Comparison of ENCODE assay signal across 8 mouse cellular contexts in genomic region chr8:124230496-124231175, GRCm38 (mm10). TPM values are rescaled to one million over a fixed set of nuclear protein-coding genes. Genes with fewer than 3 reads are reported as not detected.
DNase-seq lines count a peak whose midpoint lies in the region; ATAC-seq and TF ChIP-seq lines count a peak whose summit lies in the region.

No protein-coding gene starts in this region.

- H3K4me2 ChIP-seq in heart, embryonic 13.5 days: peak overlapping the region; percentile 98
- peak overlapping the region; percentile 97 for H3K4me2 ChIP-seq in forebrain, embryonic 15.5 days (replicated peaks)

- WGBS in heart, embryonic 13.5 days: 28% methylated on average over 8 of the region's 8 CpGs
- 57% methylated on average over 8 of the region's 8 CpGs for WGBS in forebrain, embryonic 15.5 days
- 50% methylated on average over 8 of the region's 8 CpGs for WGBS in macrophage (ENCODE audit: missing documents)

- in situ Hi-C loops in ES-E14 (cut with MboI; ENCODE audit: low sequenced_read_pairs in 2 of 2, unreplicated experiment in 2 of 2): no loop called here

- ATAC-seq in heart, embryonic 13.5 days (ENCODE audit: extremely low read depth, insufficient number of reproducible peaks, low FRiP score, low TSS enrichment): no peak
- ATAC-seq in forebrain, embryonic 15.5 days (replicated peaks): peak; percentile 39

- H3K27ac ChIP-seq in heart, embryonic 13.5 days (replicated peaks): peak overlapping the region; percentile 87
- H3K27ac ChIP-seq in ES-E14 (ENCODE audit: insufficient read depth, low read depth, low read length, poor library complexity, severe bottlenecking): no peak overlapping the region
- H3K27ac ChIP-seq in forebrain, embryonic 15.5 days (replicated peaks): peak overlapping the region; percentile 46; the same call in 1 of the 2 replicates
- peak overlapping the region; percentile 75 for H3K27ac ChIP-seq in macrophage

- peak overlapping the region; percentile 92 for H3K4me3 ChIP-seq in heart, embryonic 13.5 days
- H3K4me3 ChIP-seq in ES-E14 (ENCODE audit: insufficient read depth in 1 of 2, low read depth in 1 of 2, low read length in 2 of 2, poor library complexity in 1 of 2, severe bottlenecking in 1 of 2): peak overlapping the region; percentile 51 to 88; a peak in 2 of 4 replicates
- H3K4me3 ChIP-seq in forebrain, embryonic 15.5 days: peak overlapping the region; percentile 97
- peak overlapping the region; percentile 10; the same call in 1 of the 2 replicates for H3K4me3 ChIP-seq in macrophage (ENCODE audit: inconsistent target)

- peak overlapping the region; percentile 71 for H3K9ac ChIP-seq in heart, embryonic 13.5 days
- H3K9ac ChIP-seq in ES-E14 (ENCODE audit: insufficient read depth, low read depth, low read length, poor library complexity, severe bottlenecking): no peak overlapping the region
- H3K9ac ChIP-seq in forebrain, embryonic 15.5 days (replicated peaks): peak overlapping the region; percentile 32; the same call in 1 of the 2 replicates

- H3K4me1 ChIP-seq in heart, embryonic 13.5 days: peaks cover 50% of the 10 kb centered on the region
- peaks cover 7 to 15% of the 10 kb centered on the region in 2 experiments; a peak in 3 of 4 replicates for H3K4me1 ChIP-seq in ES-E14 (ENCODE audit: control insufficient read depth in 2 of 2, insufficient read depth in 2 of 2, low read length in 2 of 2, poor library complexity in 1 of 2)
- H3K4me1 ChIP-seq in forebrain, embryonic 15.5 days: peaks cover 39% of the 10 kb centered on the region

- no peak for DNase-seq in heart, adult 18-20 months
- no peak for DNase-seq in ES-E14 (ENCODE audit: low read depth, low spot score)
- DNase-seq in retina, embryonic 14.5 days (ENCODE audit: low spot score): no peak
- no peak for DNase-seq in urinary bladder, postnatal 25 days (ENCODE audit: low spot score)
- no peak for DNase-seq in urinary bladder, adult 2 months (ENCODE audit: low spot score)

- no peaks in the 10 kb centered on the region for H3K36me3 ChIP-seq in heart, embryonic 13.5 days
- H3K36me3 ChIP-seq in ES-E14 (ENCODE audit: control insufficient read depth, insufficient read depth, low read length, poor library complexity, severe bottlenecking) (no peaks in the 10 kb centered on the region), macrophage (ENCODE audit: inconsistent target) (no peaks in the 10 kb centered on the region)
- H3K36me3 ChIP-seq in forebrain, embryonic 15.5 days: no peaks in the 10 kb centered on the region

- peaks cover 39% of the 10 kb centered on the region for H3K79me2 ChIP-seq in macrophage (ENCODE audit: inconsistent target)

- no peaks in the 10 kb centered on the region for H3K27me3 ChIP-seq in heart, embryonic 13.5 days (replicated peaks)
- no peaks in the 10 kb centered on the region for H3K27me3 ChIP-seq in forebrain, embryonic 15.5 days

- no peaks in the 10 kb centered on the region for H3K9me3 ChIP-seq in heart, embryonic 13.5 days
- no peaks in the 10 kb centered on the region for H3K9me3 ChIP-seq in ES-E14 (ENCODE audit: control insufficient read depth, insufficient read depth, low read depth, low read length)
- H3K9me3 ChIP-seq in forebrain, embryonic 15.5 days: no peaks in the 10 kb centered on the region

TF ChIP-seq in ES-E14, 5 proteins besides CTCF, POLR2A, EP300 and RAD21:
- TF ChIP-seq CHD2 (IDR thresholded peaks at IDR 0.05; ENCODE audit: low read depth, low read length): no peak
- no peak for TF ChIP-seq MAFK (IDR thresholded peaks at IDR 0.05; ENCODE audit: insufficient read depth, low read depth, low read length)
- no peak for TF ChIP-seq HCFC1 (IDR thresholded peaks at IDR 0.05; ENCODE audit: borderline replicate concordance, insufficient read depth, low read length)
- no peak for TF ChIP-seq ZNF384 (IDR thresholded peaks at IDR 0.05; ENCODE audit: low read depth, low read length)
- TF ChIP-seq ZC3H11A (IDR thresholded peaks at IDR 0.05; ENCODE audit: borderline replicate concordance, low read depth, low read length): no peak

RNA-seq across cellular contexts. Expression of gene Galnt2, which starts 0.6 kb away (rescaled TPM):
- polyA plus RNA-seq in heart, embryonic 13.5 days (2015; fragmentation: Nextera tagmentation; extraction: Ambion mirVana): 42.8 and 47.2 TPM in 2 replicates
- 10 to 100 TPM; 38.2 to 38.7 TPM for total RNA-seq in heart, adult 18-20 months (2021)
- 41.0 and 45.6 TPM in 2 replicates for total RNA-seq in ES-E14 (2012; rRNA removed)
- polyA plus RNA-seq in forebrain, embryonic 15.5 days (2015; fragmentation: Nextera tagmentation; extraction: Ambion mirVana): 54.2 and 56.3 TPM in 2 replicates
- 10 to 100 TPM in 24 of 26 experiments, 1 to 10 TPM in 2; 4.9 to 60.2 (median 43.4) TPM for total RNA-seq in macrophage (2018; cell fraction: chromatin; rRNA removed)
- total RNA-seq in macrophage (2018; cell fraction: cytosol; rRNA removed): 10 to 100 TPM; 21.6 to 67.0 (median 54.9) TPM
- 100 to 1,000 TPM in 1 of 26 experiments, 10 to 100 TPM in 25; 18.9 to 105 (median 49.4) TPM for total RNA-seq in macrophage (2018; cell fraction: nucleus; rRNA removed)
- 17.5 to 77.0 TPM (median 62.9 TPM) in 3 replicates for polyA plus RNA-seq in macrophage (2018)
- polyA plus RNA-seq in urinary bladder, adult 2 months (2012; rRNA removed): 57.3 and 74.4 TPM in 2 replicates

Comparison
In these comparisons a context has a peak if more than half of its experiments do, and no peak if none do; other contexts are left out.
1. H3K4me3 ChIP-seq: peak in every context shown above with its lines; median percentile 97 in forebrain, embryonic 15.5 days; 92 in heart, embryonic 13.5 days; 70 in ES-E14; 10 in macrophage.